Comparison of ENCODE assay signal across 8 mouse cellular contexts in the genomic region with DNA sequence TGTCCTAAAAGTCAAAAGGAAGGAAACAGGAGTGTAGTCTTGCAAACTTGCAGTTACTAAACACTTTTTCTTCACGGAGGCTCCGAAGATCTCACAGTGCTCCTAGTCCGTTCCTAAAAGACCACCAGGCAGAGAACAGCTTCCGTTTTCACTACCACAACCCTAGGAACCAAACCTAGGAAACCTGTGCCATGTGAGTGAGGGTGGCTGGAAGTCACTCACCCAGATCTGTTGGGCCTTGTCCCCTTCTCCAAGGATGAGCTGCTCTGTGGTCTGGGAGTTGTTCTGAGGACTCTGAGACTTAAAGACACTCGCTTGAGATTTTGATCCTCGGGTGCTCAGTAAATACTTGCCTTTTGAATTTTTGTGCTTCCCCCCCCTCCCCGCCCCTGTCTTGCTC. TPM values are rescaled to one million over a fixed set of nuclear protein-coding genes. Genes with fewer than 3 reads are reported as not detected.
A peak's percentile ranks its signal among the peaks of the same experiment; 100 is the strongest.
DNase-seq lines count a peak whose midpoint lies in the region; ATAC-seq and TF ChIP-seq lines count a peak whose summit lies in the region.

No protein-coding gene starts in this region.

- H3K36me3 ChIP-seq in heart, postnatal 0 days (replicated peaks; ENCODE audit: control insufficient read depth, insufficient read depth, low read length), result no peaks in the 10 kb centered on the region
- no peaks in the 10 kb centered on the region for H3K36me3 ChIP-seq in hindbrain, embryonic 13.5 days

- no peak overlapping the region for H3K27ac ChIP-seq in heart, postnatal 0 days (ENCODE audit: low read depth)
- no peak overlapping the region for H3K27ac ChIP-seq in cortical plate, adult 2 months (ENCODE audit: insufficient read depth, low read length)
- no peak overlapping the region for H3K27ac ChIP-seq in hindbrain, embryonic 13.5 days

- ATAC-seq in heart, postnatal 0 days (ENCODE audit: insufficient read depth, low read depth), result no peak
- no peak for ATAC-seq in hindbrain, embryonic 13.5 days (ENCODE audit: low FRiP score)
- ATAC-seq in megakaryocyte-erythroid progenitor cell, adult 5-6 weeks (replicated peaks; ENCODE audit: low FRiP score, low TSS enrichment, poor library complexity, severe bottlenecking), result 0 out of 2 replicates have a peak, but pooled peaks have one; percentile 4

- H3K9me3 ChIP-seq in heart, postnatal 0 days (replicated peaks; ENCODE audit: control insufficient read depth, low read length), result no peaks in the 10 kb centered on the region
- no peaks in the 10 kb centered on the region for H3K9me3 ChIP-seq in hindbrain, embryonic 13.5 days

- H3K9ac ChIP-seq in heart, postnatal 0 days (replicated peaks; ENCODE audit: low read depth, low read length), result peak overlapping the region; percentile 19; the same call in 1 of the 2 replicates
- peak overlapping the region; percentile 68 for H3K9ac ChIP-seq in hindbrain, embryonic 13.5 days

- no peak for TF ChIP-seq POLR2A in cortical plate, adult 2 months (IDR thresholded peaks at IDR 0.05; ENCODE audit: extremely low read depth, insufficient read depth, low read length)

- peak overlapping the region; percentile 89 for H3K4me2 ChIP-seq in heart, postnatal 0 days (ENCODE audit: low read depth, low read length)
- H3K4me2 ChIP-seq in hindbrain, embryonic 13.5 days, result peak overlapping the region; percentile 96

- H3K4me1 ChIP-seq in heart, postnatal 0 days (ENCODE audit: control insufficient read depth, insufficient read depth), result peaks cover 9% of the 10 kb centered on the region; the same call in 1 of the 2 replicates
- H3K4me1 ChIP-seq in cortical plate, adult 2 months (ENCODE audit: control insufficient read depth, insufficient read depth, low read length), result no peaks in the 10 kb centered on the region
- H3K4me1 ChIP-seq in hindbrain, embryonic 13.5 days (replicated peaks), result peaks cover 15% of the 10 kb centered on the region

- no peak for DNase-seq in heart, postnatal 0 days (ENCODE audit: low spot score)
- no peak for DNase-seq in heart, postnatal 4 days
- DNase-seq in left cerebral cortex, postnatal 25 days (ENCODE audit: low spot score in 2 of 2), result no peak
- DNase-seq in spleen, postnatal 36 days (ENCODE audit: low spot score in 2 of 2), result no peak
- DNase-seq in testis, postnatal 14 days (ENCODE audit: low spot score), result no peak

- intact Hi-C loops in left cerebral cortex, postnatal 25 days (cut with DNase I), result no loop called here

- WGBS in heart, postnatal 0 days, result 11% methylated on average over 7 of the region's 7 CpGs
- WGBS in hindbrain, embryonic 13.5 days, result 8% methylated on average over 6 of the region's 7 CpGs

- no peak for TF ChIP-seq CTCF in heart, postnatal 0 days (IDR thresholded peaks at IDR 0.05; ENCODE audit: low read depth)
- TF ChIP-seq CTCF in cortical plate, adult 2 months (IDR thresholded peaks at IDR 0.05; ENCODE audit: extremely low read depth, insufficient read depth, low read length), result no peak

- peak overlapping the region; percentile 55 for H3K4me3 ChIP-seq in heart, postnatal 0 days (ENCODE audit: low read depth, low read length)
- H3K4me3 ChIP-seq in cortical plate, adult 2 months (ENCODE audit: insufficient read depth, low read length), result peak overlapping the region; percentile 43
- peak overlapping the region; percentile 51 for H3K4me3 ChIP-seq in hindbrain, embryonic 13.5 days

- H3K27me3 ChIP-seq in heart, postnatal 0 days (ENCODE audit: control insufficient read depth, insufficient read depth, low read length), result no peaks in the 10 kb centered on the region; the same call in 1 of the 2 replicates
- H3K27me3 ChIP-seq in hindbrain, embryonic 13.5 days, result peaks cover 34% of the 10 kb centered on the region

- no peak for TF ChIP-seq EP300 in heart, postnatal 0 days (IDR thresholded peaks at IDR 0.05; ENCODE audit: low read depth)

RNA-seq across cellular contexts. Expression of gene Mctp2, which starts 0.4 kb away (rescaled TPM):
- 0.46 and 0.73 TPM in 2 replicates for total RNA-seq in heart, postnatal 0 days (2014; rRNA removed; ENCODE audit: low replicate concordance)
- 0.10 and 0.29 TPM in 2 replicates for polyA plus RNA-seq in heart, postnatal 0 days (2015; fragmentation: Nextera tagmentation; extraction: Ambion mirVana)
- under 1 TPM; 0.34 to 0.41 TPM for total RNA-seq in heart, postnatal 4 days (2021)
- polyA plus RNA-seq in cortical plate, adult 2 months (2012; rRNA removed), result 0.73 and 0.81 TPM in 2 replicates
- polyA plus RNA-seq in hindbrain, embryonic 13.5 days (2015; fragmentation: Nextera tagmentation; extraction: Ambion mirVana), result 0.31 and 0.58 TPM in 2 replicates
- total RNA-seq in megakaryocyte-erythroid progenitor cell, adult 5-6 weeks (2014; fragmentation: Nextera tagmentation), result 0.35 and 2.2 TPM in 2 replicates
- 4.3 TPM in 1 of 2 replicates, not detected in the other for total RNA-seq in megakaryocyte-erythroid progenitor cell, adult 5-6 weeks (2017)
- total RNA-seq in left cerebral cortex, postnatal 25 days (2021), result 1 to 10 TPM; 1.4 to 2.2 TPM
